Mouse (Mus musculus): Measurements from ENCODE around the gene Mical1. TPM values are rescaled to one million over a fixed set of nuclear protein-coding genes. Genes with fewer than 3 reads are reported as not detected.

Gene Mical1
- polyA plus RNA-seq, 1 experiment from 2014 or later: 19.6 TPM

GRCm38 (mm10) chr10:41480938-41481880 lies 5.1 kb downstream of the Mical1 start:
- WGBS: 70% methylated on average over 33 of the region's 33 CpGs
- no peaks in the 10 kb centered on the region for H3K36me3 ChIP-seq (replicated peaks)
- no peak for ATAC-seq (replicated peaks)

GRCm38 (mm10) chr10:41482446-41482845 lies 6.3 kb downstream of the Mical1 start:
- H3K4me2 ChIP-seq: no peak overlapping the region
- 79% methylated on average over 7 of the region's 7 CpGs for WGBS
- H3K36me3 ChIP-seq (replicated peaks): no peaks in the 10 kb centered on the region

More at GRCm38 (mm10) chr10:41480938-41481880, 5.1 kb downstream of the Mical1 start:
- Histone ChIP-seq H3K27ac (no peak overlapping the region), H3K9me3 (no peaks in the 10 kb centered on the region), H3K4me1 (peaks cover 20% of the 10 kb centered on the region), H3K4me2 (no peak overlapping the region), H3K27me3 (replicated peaks) (no peaks in the 10 kb centered on the region), H3K4me3 (no peak overlapping the region), H3K9ac (no peak overlapping the region)

GRCm38 (mm10) chr10:41485778-41486177 lies 9.7 kb downstream of the Mical1 start:
- H3K9ac ChIP-seq: no peak overlapping the region
- no peak overlapping the region for H3K27ac ChIP-seq
- no peak overlapping the region for H3K4me3 ChIP-seq
- WGBS: 92% methylated on average over 16 of the region's 16 CpGs
- H3K4me2 ChIP-seq: no peak overlapping the region
- H3K36me3 ChIP-seq (replicated peaks): no peaks in the 10 kb centered on the region
- no peaks in the 10 kb centered on the region for H3K9me3 ChIP-seq
- no peak for ATAC-seq (replicated peaks)
- H3K4me1 ChIP-seq: peaks cover 18% of the 10 kb centered on the region
- H3K27me3 ChIP-seq (replicated peaks): no peaks in the 10 kb centered on the region

More at GRCm38 (mm10) chr10:41482446-41482845, 6.3 kb downstream of the Mical1 start:
- H3K4me1 ChIP-seq: peaks cover 8% of the 10 kb centered on the region
- H3K9ac ChIP-seq: no peak overlapping the region
- no peak for ATAC-seq (replicated peaks)
- H3K9me3 ChIP-seq: no peaks in the 10 kb centered on the region
- no peaks in the 10 kb centered on the region for H3K27me3 ChIP-seq (replicated peaks)
- no peak overlapping the region for H3K27ac ChIP-seq
- no peak overlapping the region for H3K4me3 ChIP-seq

GRCm38 (mm10) chr10:41486506-41487170 lies 10.5 kb downstream of the Mical1 start:
- ATAC-seq (replicated peaks): no peak
- H3K4me2 ChIP-seq: no peak overlapping the region
- 68% methylated on average over 14 of the region's 14 CpGs for WGBS
- H3K4me3 ChIP-seq: no peak overlapping the region
- no peaks in the 10 kb centered on the region; the same call in 1 of the 2 replicates for H3K27me3 ChIP-seq (replicated peaks)
- no peak overlapping the region for H3K27ac ChIP-seq
- H3K9me3 ChIP-seq: no peaks in the 10 kb centered on the region
- H3K36me3 ChIP-seq (replicated peaks): no peaks in the 10 kb centered on the region
- H3K9ac ChIP-seq: no peak overlapping the region
- peaks cover 18% of the 10 kb centered on the region for H3K4me1 ChIP-seq

- H3K4me2 ChIP-seq: peak overlapping the region; percentile 98
- H3K4me3 ChIP-seq: peak overlapping the region; percentile 86
- H3K4me1 ChIP-seq: peaks cover 18% of the 10 kb centered on the region
- WGBS: 46% methylated on average over 7 of the region's 7 CpGs
- H3K36me3 ChIP-seq (replicated peaks): no peaks in the 10 kb centered on the region
- no peak overlapping the region for H3K27ac ChIP-seq
- H3K27me3 ChIP-seq (replicated peaks): no peaks in the 10 kb centered on the region; the same call in 1 of the 2 replicates
- ATAC-seq (replicated peaks): no peak
- no peak overlapping the region for H3K9ac ChIP-seq
- H3K9me3 ChIP-seq: no peaks in the 10 kb centered on the region
Observed at GRCm38 (mm10) chr10:41488877-41489276, 12.8 kb downstream of the Mical1 start.

GRCm38 (mm10) chr10:41489294-41489693 lies 13.2 kb downstream of the Mical1 start:
- no peaks in the 10 kb centered on the region for H3K9me3 ChIP-seq
- no peaks in the 10 kb centered on the region for H3K36me3 ChIP-seq (replicated peaks)
- H3K4me3 ChIP-seq: peak overlapping the region; percentile 86
- H3K27me3 ChIP-seq (replicated peaks): no peaks in the 10 kb centered on the region; the same call in 1 of the 2 replicates
- WGBS: 42% methylated on average over 8 of the region's 8 CpGs
- peak overlapping the region; percentile 75 for H3K9ac ChIP-seq
- no peak for ATAC-seq (replicated peaks)
- peaks cover 18% of the 10 kb centered on the region for H3K4me1 ChIP-seq
- H3K27ac ChIP-seq: no peak overlapping the region
- H3K4me2 ChIP-seq: peak overlapping the region; percentile 98

- peak; percentile 97 for ATAC-seq (replicated peaks)
- under 1% methylated on average over 50 of the region's 50 CpGs for WGBS
- H3K27ac ChIP-seq: peak within 1 kb of the TSS; percentile 59; the same call in 1 of the 2 replicates
- H3K4me2 ChIP-seq: peak within 1 kb of the TSS; percentile 98
- H3K27me3 ChIP-seq (replicated peaks): no peaks in the 10 kb centered on the region; the same call in 1 of the 2 replicates
- peaks cover 18% of the 10 kb centered on the region for H3K4me1 ChIP-seq
- H3K9ac ChIP-seq: peak within 1 kb of the TSS; percentile 75
- no peaks in the 10 kb centered on the region for H3K36me3 ChIP-seq (replicated peaks)
- peak within 1 kb of the TSS; percentile 86 for H3K4me3 ChIP-seq
- no peaks in the 10 kb centered on the region for H3K9me3 ChIP-seq
Observed at GRCm38 (mm10) chr10:41489708-41490517, 13.8 kb downstream of the Mical1 start, which contains the start of the genes Smpd2 and Ppil6. TSS of gene Smpd2 (minus strand) at chr10:41490369. TSS of gene Ppil6 (plus strand) at chr10:41490439.

- Histone ChIP-seq H3K4me2 (peak overlapping the region; percentile 98), H3K4me3 (peak overlapping the region; percentile 86), H3K4me1 (peaks cover 18% of the 10 kb centered on the region), H3K9me3 (no peaks in the 10 kb centered on the region), H3K9ac (peak overlapping the region; percentile 75), H3K27me3 (replicated peaks) (no peaks in the 10 kb centered on the region; the same call in 1 of the 2 replicates), H3K36me3 (replicated peaks) (no peaks in the 10 kb centered on the region), H3K27ac (peak overlapping the region; percentile 59; the same call in 1 of the 2 replicates)
- under 1% methylated on average over 29 of the region's 29 CpGs for WGBS
- peak; percentile 76 for ATAC-seq (replicated peaks)
Observed at GRCm38 (mm10) chr10:41490518-41490873, 14.4 kb downstream of the Mical1 start.

GRCm38 (mm10) chr10:41491111-41491510 lies 15.0 kb downstream of the Mical1 start:
- Histone ChIP-seq H3K9ac (no peak overlapping the region), H3K4me1 (peaks cover 18% of the 10 kb centered on the region), H3K27me3 (replicated peaks) (no peaks in the 10 kb centered on the region; the same call in 1 of the 2 replicates), H3K4me2 (peak overlapping the region; percentile 98), H3K36me3 (replicated peaks) (no peaks in the 10 kb centered on the region), H3K4me3 (peak overlapping the region; percentile 86; the same call in 1 of the 2 replicates), H3K9me3 (no peaks in the 10 kb centered on the region), H3K27ac (no peak overlapping the region)
- ATAC-seq (replicated peaks): no peak
- WGBS: 50% methylated on average over 4 of the region's 4 CpGs

- no peak overlapping the region for H3K4me3 ChIP-seq
Observed at GRCm38 (mm10) chr10:41500941-41501340, 24.8 kb downstream of the Mical1 start.

GRCm38 (mm10) chr10:41504996-41505395 lies 28.9 kb downstream of the Mical1 start:
- H3K4me3 ChIP-seq: no peak overlapping the region
- no peak overlapping the region for H3K4me2 ChIP-seq
- no peak; the same call in 1 of the 2 replicates for ATAC-seq (replicated peaks)
- H3K9ac ChIP-seq: no peak overlapping the region
- H3K27me3 ChIP-seq (replicated peaks): no peaks in the 10 kb centered on the region
- no peaks in the 10 kb centered on the region for H3K4me1 ChIP-seq
- no peaks in the 10 kb centered on the region for H3K9me3 ChIP-seq
- H3K36me3 ChIP-seq (replicated peaks): no peaks in the 10 kb centered on the region
- H3K27ac ChIP-seq: no peak overlapping the region
- WGBS: 100% methylated on average over 1 of the region's 1 CpGs

More at GRCm38 (mm10) chr10:41500941-41501340, 24.8 kb downstream of the Mical1 start:
- H3K27me3 ChIP-seq (replicated peaks): no peaks in the 10 kb centered on the region
- WGBS: 62% methylated on average over 4 of the region's 4 CpGs
- H3K27ac ChIP-seq: no peak overlapping the region
- H3K9me3 ChIP-seq: no peaks in the 10 kb centered on the region
- H3K9ac ChIP-seq: no peak overlapping the region
- no peaks in the 10 kb centered on the region for H3K36me3 ChIP-seq (replicated peaks)
- ATAC-seq (replicated peaks): no peak
- H3K4me1 ChIP-seq: no peaks in the 10 kb centered on the region
- H3K4me2 ChIP-seq: no peak overlapping the region
